ENCODE assay signal across 14 mouse cellular contexts in the genomic region with DNA sequence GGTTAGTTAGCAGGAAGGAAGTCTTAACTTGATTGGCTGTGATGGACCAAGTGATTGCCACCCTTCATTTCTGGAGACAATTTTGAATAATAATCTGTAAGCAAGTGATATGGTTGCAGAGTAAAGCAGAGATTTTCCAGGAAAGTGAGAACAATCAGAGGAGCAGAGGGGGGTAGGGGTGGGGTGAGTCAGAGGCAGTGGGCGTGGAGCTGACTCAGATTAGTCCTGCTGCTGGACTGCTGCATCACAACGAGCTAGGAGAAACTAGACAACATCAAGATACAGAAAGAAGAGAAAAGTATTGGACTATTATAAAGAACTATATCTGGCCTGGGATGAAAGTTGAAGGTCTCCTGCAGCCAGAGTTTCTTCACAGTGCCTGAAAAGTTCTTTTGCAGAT. TPM values are rescaled to one million over a fixed set of nuclear protein-coding genes. Genes with fewer than 3 reads are reported as not detected.
A peak's percentile ranks its signal among the peaks of the same experiment; 100 is the strongest.
DNase-seq lines count a peak whose midpoint lies in the region; ATAC-seq lines count a peak whose summit lies in the region.
"Had no signal": no experiment of that assay in that cellular context is flagged by ENCODE, and none has a peak within 500 bp of the region (broad histone marks: within the 10 kb centered on the region; RNA-seq: fewer than 3 reads in every experiment).

No protein-coding gene starts in this region.

- peak; percentile 84 for ATAC-seq in frontal cortex, adult (ENCODE audit: low TSS enrichment)
- ATAC-seq: activated CD4-positive, CD25-positive, alpha-beta regulatory T cell, adult 4 months had no signal

- no peak for DNase-seq in frontal cortex, postnatal 10 days (ENCODE audit: low spot score in 2 of 2)
- peak; percentile 71 to 79 for DNase-seq in right cerebral cortex, adult 2 months (ENCODE audit: low spot score in 2 of 2)
- no peak for DNase-seq in right cerebral cortex, postnatal 14 days
- DNase-seq in adrenal gland, postnatal 36 days: peak; percentile 28 to 69
- peak; percentile 62 to 71 for DNase-seq in right cerebral cortex, postnatal 36 days (ENCODE audit: low spot score in 2 of 2)
- DNase-seq in lung, adult 18-20 months: no peak
- no peak for DNase-seq in heart, postnatal 14 days
- DNase-seq: lung, postnatal 36 days; spleen, adult 18-20 months had no signal

- intact Hi-C loops in heart, postnatal 14 days (cut with DNase I): no loop called here

RNA-seq across cellular contexts. Expression of gene Gm49353, which starts 20.8 kb away (rescaled TPM):
- total RNA-seq in adrenal gland, postnatal 36 days (2021): 1 to 10 TPM; 1.1 to 1.3 TPM
- not detected for total RNA-seq in heart, postnatal 14 days (2021)
- total RNA-seq: gastrocnemius, adult 18-20 months; heart, adult 8-10 months; heart, postnatal 25 days had no signal

RNA-seq across cellular contexts. Expression of gene 9330159F19Rik, which starts 33.4 kb away (rescaled TPM):
- 1 to 10 TPM; 2.5 to 5.7 TPM for total RNA-seq in adrenal gland, postnatal 36 days (2021)
- total RNA-seq in heart, postnatal 14 days (2021): under 1 TPM; 0.07 TPM

RNA-seq across cellular contexts. Expression of gene Soga3, which starts 34.4 kb away (rescaled TPM):
- total RNA-seq in adrenal gland, postnatal 36 days (2021): 1 to 10 TPM; 4.6 to 8.2 TPM
- not detected for total RNA-seq in heart, postnatal 14 days (2021)
- total RNA-seq: gastrocnemius, adult 18-20 months; heart, postnatal 25 days had no signal

Comparison
In these comparisons a context has a peak if more than half of its experiments do, and no peak if none do; other contexts are left out.
1. DNase-seq: peak in right cerebral cortex, adult 2 months (2 of 2), adrenal gland, postnatal 36 days (2 of 2) and right cerebral cortex, postnatal 36 days (2 of 2); none in frontal cortex, postnatal 10 days (0 of 2), right cerebral cortex, postnatal 14 days (single experiment), lung, adult 18-20 months (0 of 2) and heart, postnatal 14 days (0 of 2).
2. RNA of gene Soga3, which starts 34.4 kb away (total RNA-seq): 4.6 to 8.2 TPM in adrenal gland, postnatal 36 days; not detected in heart, postnatal 14 days; every median in the first group is over 4 times any median in the second.